Mouse (Mus musculus): ENCODE results near the gene Rnf121. TPM values are rescaled to one million over a fixed set of nuclear protein-coding genes. Genes with fewer than 3 reads are reported as not detected.

Gene Rnf121
- total and polyA plus RNA-seq, 3 experiments = 10.3 to 24.8 (median 20.4) TPM

DNA sequence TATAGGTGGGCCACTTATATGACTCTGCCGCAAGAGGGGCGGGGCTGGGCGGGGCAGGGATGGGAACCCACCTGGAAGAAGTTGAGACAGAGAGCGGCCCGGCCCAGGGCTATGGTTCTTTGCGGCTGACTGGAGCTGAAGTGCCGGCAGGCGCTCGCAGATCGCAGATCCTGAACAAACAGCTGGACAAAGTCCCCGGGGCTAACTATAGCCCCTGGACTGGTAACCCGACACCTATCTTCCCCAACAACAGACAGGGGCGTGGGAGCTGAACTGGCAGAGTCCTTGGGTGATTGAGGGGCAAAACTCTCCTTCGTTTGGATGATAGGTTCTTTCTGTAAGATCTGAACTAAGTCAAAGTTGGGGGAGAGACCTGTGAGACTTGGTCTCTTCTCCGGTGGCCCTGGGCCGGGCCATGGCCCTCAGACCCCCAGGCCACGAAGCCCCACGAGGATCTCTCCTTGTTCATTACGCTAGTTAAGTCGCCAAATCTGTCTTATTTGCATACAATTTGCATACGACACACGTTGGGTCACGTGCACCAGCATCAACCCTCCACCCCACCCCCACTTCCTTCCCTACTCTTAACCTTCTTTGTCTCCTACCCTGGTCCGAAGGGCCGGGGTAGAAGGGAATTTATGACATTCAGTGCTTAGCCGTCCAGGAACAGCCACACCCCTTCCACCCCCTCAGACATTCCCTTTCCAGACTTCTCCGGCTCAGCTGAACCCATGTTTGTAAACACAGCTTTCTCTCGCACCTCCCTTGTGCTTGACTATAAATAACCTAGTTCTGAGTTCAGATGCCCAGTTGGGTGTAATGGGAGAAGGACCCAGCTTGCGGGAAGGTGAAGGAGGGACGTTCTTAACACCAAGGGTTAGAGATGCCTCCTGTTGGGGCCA lies 34.7 kb upstream of the Rnf121 start:
- H3K4me3 ChIP-seq (replicated peaks in 1 of 3; ENCODE audit: low read depth in 2 of 3, low read length in 2 of 3, poor library complexity in 1 of 3) = no peak overlapping the region
- peak overlapping the region; percentile 18 for H3K4me2 ChIP-seq (ENCODE audit: insufficient read depth, low read depth, poor library complexity, severe bottlenecking)
- no peak overlapping the region for H3K9ac ChIP-seq (ENCODE audit: insufficient read depth, low read depth)
- H3K36me3 ChIP-seq (replicated peaks in 1 of 2; ENCODE audit: control insufficient read depth in 1 of 2, insufficient read depth in 1 of 2, low read length in 1 of 2) = peaks cover 0 to 43% of the 10 kb centered on the region in 2 experiments
- DNase-seq (ENCODE audit: extremely low read depth) = peak; percentile 29
- no peak overlapping the region for H3K27ac ChIP-seq (ENCODE audit: insufficient read depth, low read depth)
- no peaks in the 10 kb centered on the region for H3K79me2 ChIP-seq (replicated peaks; ENCODE audit: control insufficient read depth, extremely low read depth, insufficient read depth, poor library complexity, severe bottlenecking)
- H3K4me1 ChIP-seq (ENCODE audit: control insufficient read depth in 1 of 2, insufficient read depth in 2 of 2) = peaks cover 0 to 25% of the 10 kb centered on the region in 2 experiments; a peak in 3 of 4 replicates
- TF ChIP-seq ELF1 (IDR thresholded peaks at IDR 0.05; ENCODE audit: low read depth, low read length) (no peak), SMC3 (IDR thresholded peaks at IDR 0.05; ENCODE audit: low read depth, low read length) (no peak), USF1 (IDR thresholded peaks at IDR 0.05; ENCODE audit: low read depth, low read length) (peak; percentile 69), USF2 (conservative IDR thresholded peaks at IDR 0.05; ENCODE audit: low read depth, low read length) (peak; percentile 41; the same call in 1 of the 2 replicates), RCOR1 (conservative IDR thresholded peaks at IDR 0.05; ENCODE audit: low read depth, low read length) (no peak), SIN3A (IDR thresholded peaks at IDR 0.05; ENCODE audit: low read length) (no peak), BHLHE40 (IDR thresholded peaks at IDR 0.05; ENCODE audit: low read depth, low read length) (peak; percentile 97), MAX (IDR thresholded peaks at IDR 0.05; ENCODE audit: low read length) (0 out of 2 replicates have a peak, but pooled peaks have one; percentile 27), ZMIZ1 (IDR thresholded peaks at IDR 0.05; ENCODE audit: low read depth, low read length) (no peak)
- H3K27me3 ChIP-seq (replicated peaks) = no peaks in the 10 kb centered on the region
- dilution Hi-C loops (cut with MboI; ENCODE audit: extremely low pct_ligation_motif_present, extremely low pct_unique_long_range_greater_than_20kb, low sequenced_read_pairs) (no loop called here), in situ Hi-C loops (cut with MboI; ENCODE audit: low pct_ligation_motif_present, low pct_unique_long_range_greater_than_20kb, low sequenced_read_pairs) (no loop called here)
- H3K9me3 ChIP-seq (replicated peaks; ENCODE audit: low read length) = no peaks in the 10 kb centered on the region

DNA sequence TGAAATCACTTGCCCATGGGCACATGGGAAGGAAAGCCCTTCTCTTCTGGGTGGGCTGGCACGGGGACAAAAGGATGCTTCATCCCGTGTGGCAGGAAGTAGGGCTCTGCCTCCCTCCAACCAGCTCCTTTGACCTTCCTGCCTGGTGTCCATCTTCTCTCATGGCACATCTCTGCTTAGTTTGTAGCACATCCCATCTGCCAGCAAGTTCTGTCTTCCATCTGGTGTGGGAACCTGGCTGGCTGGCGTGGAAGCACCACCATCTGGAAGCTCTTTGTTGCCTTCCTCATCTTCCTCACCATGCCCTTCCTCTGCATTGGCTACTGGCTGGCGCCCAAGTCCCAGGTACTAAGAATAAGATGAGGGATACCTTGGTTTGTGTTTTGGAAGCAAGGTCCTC lies 22.1 kb upstream of the Rnf121 start:
- no peak overlapping the region for H3K4me3 ChIP-seq (replicated peaks in 1 of 3; ENCODE audit: low read depth in 2 of 3, low read length in 2 of 3, poor library complexity in 1 of 3)
- dilution Hi-C loops (cut with MboI; ENCODE audit: extremely low pct_ligation_motif_present, extremely low pct_unique_long_range_greater_than_20kb, low sequenced_read_pairs) (no loop called here), in situ Hi-C loops (cut with MboI; ENCODE audit: low pct_ligation_motif_present, low pct_unique_long_range_greater_than_20kb, low sequenced_read_pairs) (loop anchor here (10.0 kb wide), 1 partner anchor 173 kb away; no protein-coding TSS in a partner anchor)

More for the DNA sequence above, 22.1 kb upstream of the Rnf121 start:
- H3K27ac ChIP-seq (ENCODE audit: insufficient read depth, low read depth) = no peak overlapping the region
- no peaks in the 10 kb centered on the region for H3K27me3 ChIP-seq (replicated peaks)
- no peak for DNase-seq (ENCODE audit: extremely low read depth)
- TF ChIP-seq MAFK (IDR thresholded peaks at IDR 0.05; ENCODE audit: insufficient replicate concordance, low read length) (no peak), USF2 (conservative IDR thresholded peaks at IDR 0.05; ENCODE audit: low read depth, low read length) (no peak), JUND (conservative IDR thresholded peaks at IDR 0.05; ENCODE audit: low read depth, low read length) (no peak), ZC3H11A (IDR thresholded peaks at IDR 0.05; ENCODE audit: low read depth, low read length) (no peak), KAT2A (IDR thresholded peaks at IDR 0.05; ENCODE audit: insufficient replicate concordance, low read length) (no peak), MAZ (IDR thresholded peaks at IDR 0.05; ENCODE audit: low read depth, low read length) (no peak), ETS1 (conservative IDR thresholded peaks at IDR 0.05; ENCODE audit: low read depth, low read length) (no peak), MYC (IDR thresholded peaks at IDR 0.05; ENCODE audit: low read depth, low read length) (no peak), POLR2AphosphoS2 (IDR thresholded peaks at IDR 0.05; ENCODE audit: low read depth, low read length) (no peak), SIN3A (IDR thresholded peaks at IDR 0.05; ENCODE audit: low read length) (no peak), NELFE (IDR thresholded peaks at IDR 0.05; ENCODE audit: low read depth, low read length) (no peak), MEF2A (IDR thresholded peaks at IDR 0.05; ENCODE audit: borderline replicate concordance, low read depth, low read length) (no peak), ZKSCAN1 (IDR thresholded peaks at IDR 0.05; ENCODE audit: borderline replicate concordance, low read depth, low read length) (no peak), E2F4 (IDR thresholded peaks at IDR 0.05; ENCODE audit: insufficient replicate concordance, low read depth, low read length) (no peak), ZMIZ1 (IDR thresholded peaks at IDR 0.05; ENCODE audit: low read depth, low read length) (no peak), NRF1 (IDR thresholded peaks at IDR 0.05; ENCODE audit: low read depth, low read length) (no peak), USF1 (IDR thresholded peaks at IDR 0.05; ENCODE audit: low read depth, low read length) (no peak)
- no peak overlapping the region for H3K9ac ChIP-seq (ENCODE audit: insufficient read depth, low read depth)
- H3K4me1 ChIP-seq (ENCODE audit: control insufficient read depth in 1 of 2, insufficient read depth in 2 of 2) = 0 out of 4 replicates have a peak, but pooled peaks cover 0 to 2% of the 10 kb centered on the region in 2 experiments
- no peaks in the 10 kb centered on the region for H3K9me3 ChIP-seq (replicated peaks; ENCODE audit: low read length)
- no peaks in the 10 kb centered on the region for H3K79me2 ChIP-seq (replicated peaks; ENCODE audit: control insufficient read depth, extremely low read depth, insufficient read depth, poor library complexity, severe bottlenecking)
- peaks cover 39 to 85% of the 10 kb centered on the region in 2 experiments for H3K36me3 ChIP-seq (replicated peaks in 1 of 2; ENCODE audit: control insufficient read depth in 1 of 2, insufficient read depth in 1 of 2, low read length in 1 of 2)
- no peak overlapping the region for H3K4me2 ChIP-seq (ENCODE audit: insufficient read depth, low read depth, poor library complexity, severe bottlenecking)
